Mouse (Mus musculus): ENCODE measurements around the gene Glis3. TPM values are rescaled to one million over a fixed set of nuclear protein-coding genes. Genes with fewer than 3 reads are reported as not detected.

The Glis3 gene
- 0.12 and 0.27 TPM in 2 replicates for polyA plus RNA-seq (2015; fragmentation: Nextera tagmentation; extraction: Ambion mirVana)

DNA sequence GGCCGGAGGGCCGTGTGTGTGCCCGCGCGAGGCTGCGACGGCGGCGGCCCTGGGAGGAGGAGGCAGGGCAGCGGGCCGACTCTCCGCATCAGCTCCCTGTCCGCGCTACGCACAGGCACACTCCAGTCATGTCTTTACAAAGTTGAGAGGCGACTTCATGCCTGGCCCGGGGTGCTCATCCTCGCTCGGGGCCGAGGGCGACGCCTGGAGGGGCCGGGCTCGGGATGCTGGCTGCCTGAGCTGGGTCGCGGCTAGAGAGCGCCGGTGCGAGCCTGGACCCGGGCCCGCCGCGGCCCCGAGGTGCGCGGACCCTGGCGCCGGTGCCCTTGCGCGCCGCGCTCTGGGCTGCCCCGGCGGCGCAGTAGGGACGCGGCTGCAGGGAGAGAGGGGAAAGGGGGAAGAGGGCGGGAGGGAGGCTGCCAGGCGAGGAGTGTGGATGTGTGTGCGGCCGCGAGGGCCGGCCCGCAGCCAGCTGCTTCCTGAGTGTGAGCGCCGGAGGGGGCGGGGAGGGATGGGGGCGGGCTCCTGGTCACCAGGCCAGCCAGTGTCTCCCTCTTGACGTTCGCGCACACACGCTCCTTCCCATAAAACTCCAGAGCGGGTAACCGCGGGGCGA is at the start of gene Glis3:
Glis3 (minus strand) TSS at position 302 of the 616 bp plus-strand sequence.
- under 1% methylated on average over 65 of the region's 66 CpGs for WGBS (ENCODE audit: insufficient replicate concordance)
- Histone ChIP-seq H3K27ac (ENCODE audit: low read length) (no peak within 1 kb of the TSS), H3K36me3 (ENCODE audit: control insufficient read depth, insufficient read depth) (no peaks in the 10 kb centered on the region), H3K4me1 (ENCODE audit: control insufficient read depth, low read depth, low read length) (no peaks in the 10 kb centered on the region; the same call in 1 of the 2 replicates), H3K9me3 (replicated peaks; ENCODE audit: control insufficient read depth, low read length) (no peaks in the 10 kb centered on the region), H3K4me3 (ENCODE audit: low read depth, low read length) (peak within 1 kb of the TSS; percentile 55), H3K9ac (ENCODE audit: low read depth, low read length) (no peak within 1 kb of the TSS), H3K4me2 (ENCODE audit: low read depth, low read length) (peak within 1 kb of the TSS; percentile 76), H3K27me3 (ENCODE audit: control insufficient read depth, insufficient read depth, low read depth, low read length) (peaks cover 35% of the 10 kb centered on the region)
- ATAC-seq (ENCODE audit: low read depth), result peak; percentile 56; the same call in 1 of the 2 replicates

DNA sequence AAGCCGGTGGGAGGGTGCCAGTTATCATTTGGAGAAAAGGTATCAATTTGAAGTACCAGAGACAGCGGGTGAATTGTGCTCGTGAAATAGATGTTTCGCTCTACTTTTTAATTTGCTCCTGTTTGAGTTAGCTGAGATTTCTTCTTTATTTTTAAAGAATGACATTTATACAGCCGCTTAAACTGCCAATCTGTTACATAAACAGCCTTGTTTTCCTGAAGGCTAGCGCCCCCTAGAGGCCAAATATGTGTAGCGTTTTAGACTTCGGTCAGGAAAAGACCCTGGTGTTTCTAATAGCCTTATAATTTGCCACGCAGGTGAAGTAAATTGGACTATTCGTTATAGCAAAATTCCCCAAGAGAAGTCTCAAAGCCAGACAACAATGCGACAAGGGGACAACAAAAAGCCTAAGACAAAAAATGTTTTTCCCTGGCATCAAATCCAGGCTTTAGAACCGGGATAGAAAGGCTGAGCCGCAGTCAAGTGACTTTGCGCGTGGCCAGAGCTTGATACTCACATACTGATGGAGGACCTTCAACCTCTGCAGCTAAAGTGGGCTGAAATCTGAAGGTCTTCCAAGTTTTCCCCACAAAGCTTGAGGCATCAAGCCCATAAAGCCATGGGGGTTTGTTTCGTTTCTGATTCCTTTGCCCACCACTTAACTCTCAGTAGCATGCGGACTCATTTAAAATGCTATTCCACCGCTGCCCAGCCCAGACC is 46.4 kb upstream of the Glis3 start:
- no peak overlapping the region for H3K4me2 ChIP-seq (ENCODE audit: low read depth, low read length)
- WGBS (ENCODE audit: insufficient replicate concordance), result 51% methylated on average over 18 of the region's 18 CpGs
- no peaks in the 10 kb centered on the region for H3K27me3 ChIP-seq (ENCODE audit: control insufficient read depth, insufficient read depth, low read depth, low read length)
- no peak overlapping the region for H3K9ac ChIP-seq (ENCODE audit: low read depth, low read length)
- H3K4me3 ChIP-seq (ENCODE audit: low read depth, low read length), result no peak overlapping the region
- ATAC-seq (ENCODE audit: low read depth), result no peak
- H3K27ac ChIP-seq (ENCODE audit: low read length), result no peak overlapping the region
- no peaks in the 10 kb centered on the region for H3K9me3 ChIP-seq (replicated peaks; ENCODE audit: control insufficient read depth, low read length)
- H3K36me3 ChIP-seq (ENCODE audit: control insufficient read depth, insufficient read depth), result no peaks in the 10 kb centered on the region
- H3K4me1 ChIP-seq (ENCODE audit: control insufficient read depth, low read depth, low read length), result no peaks in the 10 kb centered on the region

DNA sequence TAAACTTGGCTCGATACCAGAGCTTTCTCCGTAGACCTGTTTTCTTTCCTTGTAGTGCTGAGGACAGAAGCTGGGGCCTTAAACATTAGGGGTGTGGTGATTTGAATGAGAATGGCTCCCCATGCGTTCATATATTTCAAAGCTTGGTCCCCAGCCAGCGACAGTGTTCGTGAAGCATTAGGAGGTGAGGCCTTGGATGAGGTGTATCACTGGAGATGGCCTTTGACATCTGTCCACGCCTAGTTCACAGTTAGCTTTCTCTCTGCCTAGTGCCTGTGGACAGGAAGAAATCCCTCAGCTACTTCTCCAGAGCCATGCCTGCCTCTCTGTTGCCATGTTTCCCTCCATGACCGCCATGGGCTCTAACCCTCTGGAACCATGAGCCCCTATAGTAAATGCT is 44.8 kb upstream of the Glis3 start:
- no peak overlapping the region for H3K27ac ChIP-seq (ENCODE audit: low read length)
- no peaks in the 10 kb centered on the region for H3K9me3 ChIP-seq (replicated peaks; ENCODE audit: control insufficient read depth, low read length)
- H3K4me2 ChIP-seq (ENCODE audit: low read depth, low read length), result no peak overlapping the region
- WGBS (ENCODE audit: insufficient replicate concordance), result 62% methylated on average over 7 of the region's 7 CpGs
- ATAC-seq (ENCODE audit: low read depth), result no peak
- no peaks in the 10 kb centered on the region for H3K27me3 ChIP-seq (ENCODE audit: control insufficient read depth, insufficient read depth, low read depth, low read length)
- H3K9ac ChIP-seq (ENCODE audit: low read depth, low read length), result no peak overlapping the region
- no peak overlapping the region for H3K4me3 ChIP-seq (ENCODE audit: low read depth, low read length)
- H3K4me1 ChIP-seq (ENCODE audit: control insufficient read depth, low read depth, low read length), result no peaks in the 10 kb centered on the region
- H3K36me3 ChIP-seq (ENCODE audit: control insufficient read depth, insufficient read depth), result no peaks in the 10 kb centered on the region

DNA sequence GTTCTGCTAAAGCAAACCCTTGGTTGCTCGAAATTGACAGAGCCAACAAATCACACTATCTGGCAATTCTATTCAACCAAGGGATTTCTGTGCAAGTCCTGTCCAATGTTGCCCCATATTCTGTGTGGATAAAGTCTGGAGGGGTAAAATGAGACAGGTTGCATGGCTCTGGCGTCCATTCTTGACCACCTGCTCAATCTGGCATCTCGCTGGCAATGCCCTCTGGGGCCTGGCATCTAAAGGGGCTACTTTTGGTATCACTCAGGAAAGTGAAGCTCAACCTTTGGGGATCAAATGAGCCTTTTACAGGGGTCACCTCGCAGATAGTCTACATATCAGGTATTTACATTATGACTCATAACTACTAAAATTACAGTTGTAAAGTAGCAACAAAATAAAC is 42.7 kb upstream of the Glis3 start:
- H3K9me3 ChIP-seq (replicated peaks; ENCODE audit: control insufficient read depth, low read length), result no peaks in the 10 kb centered on the region
- H3K4me3 ChIP-seq (ENCODE audit: low read depth, low read length), result no peak overlapping the region
- no peaks in the 10 kb centered on the region for H3K36me3 ChIP-seq (ENCODE audit: control insufficient read depth, insufficient read depth)
- no peak for ATAC-seq (ENCODE audit: low read depth)
- H3K4me1 ChIP-seq (ENCODE audit: control insufficient read depth, low read depth, low read length), result no peaks in the 10 kb centered on the region
- H3K27ac ChIP-seq (ENCODE audit: low read length), result no peak overlapping the region
- no peak overlapping the region for H3K9ac ChIP-seq (ENCODE audit: low read depth, low read length)
- H3K27me3 ChIP-seq (ENCODE audit: control insufficient read depth, insufficient read depth, low read depth, low read length), result no peaks in the 10 kb centered on the region
- no peak overlapping the region for H3K4me2 ChIP-seq (ENCODE audit: low read depth, low read length)
- WGBS (ENCODE audit: insufficient replicate concordance), result 45% methylated on average over 4 of the region's 4 CpGs

DNA sequence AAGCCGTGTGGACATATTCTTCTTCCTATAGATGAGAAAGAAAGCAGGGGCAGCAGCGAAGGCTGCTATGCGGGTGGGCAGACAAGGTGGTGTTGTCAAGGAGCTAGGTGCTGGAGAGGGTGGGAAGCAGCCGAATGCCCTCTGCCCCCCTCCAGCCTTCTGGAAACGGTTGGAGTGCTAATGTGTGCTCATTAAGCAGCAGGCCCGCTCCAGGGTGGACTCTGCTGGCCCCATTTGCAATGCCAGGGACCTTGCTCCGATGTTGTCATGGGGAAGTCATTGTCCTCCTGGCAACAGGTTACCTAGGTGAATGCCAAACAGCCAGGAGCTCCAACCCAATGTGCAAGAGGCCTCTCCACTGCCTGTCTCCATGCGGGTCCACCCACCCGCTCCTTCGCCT is 42.0 kb upstream of the Glis3 start:
- Histone ChIP-seq H3K4me3 (ENCODE audit: low read depth, low read length) (no peak overlapping the region), H3K27me3 (ENCODE audit: control insufficient read depth, insufficient read depth, low read depth, low read length) (no peaks in the 10 kb centered on the region), H3K9ac (ENCODE audit: low read depth, low read length) (no peak overlapping the region), H3K36me3 (ENCODE audit: control insufficient read depth, insufficient read depth) (no peaks in the 10 kb centered on the region), H3K4me1 (ENCODE audit: control insufficient read depth, low read depth, low read length) (no peaks in the 10 kb centered on the region), H3K4me2 (ENCODE audit: low read depth, low read length) (no peak overlapping the region), H3K27ac (ENCODE audit: low read length) (no peak overlapping the region), H3K9me3 (replicated peaks; ENCODE audit: control insufficient read depth, low read length) (no peaks in the 10 kb centered on the region)
- no peak for ATAC-seq (ENCODE audit: low read depth)
- 70% methylated on average over 10 of the region's 10 CpGs for WGBS (ENCODE audit: insufficient replicate concordance)

DNA sequence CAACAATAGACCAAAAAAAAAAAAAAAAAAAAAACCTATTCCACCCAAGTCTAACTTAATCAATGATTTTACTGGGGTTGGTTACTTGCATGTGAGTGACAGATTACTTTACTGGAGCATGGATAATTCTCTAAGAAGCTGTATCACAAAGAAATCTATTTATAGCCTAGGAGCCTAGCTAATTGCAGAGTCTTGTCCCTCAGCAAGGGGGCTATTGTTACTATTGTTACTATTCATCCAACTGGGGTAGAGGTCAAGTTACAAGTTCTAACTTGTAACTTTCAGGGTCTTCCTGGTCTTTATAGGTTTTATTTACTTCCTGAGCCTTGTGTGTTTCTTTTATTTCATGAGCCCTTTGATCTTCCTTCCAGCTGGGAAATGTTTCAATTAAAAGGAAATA is 40.1 kb upstream of the Glis3 start:
- Histone ChIP-seq H3K4me1 (ENCODE audit: control insufficient read depth, low read depth, low read length) (no peaks in the 10 kb centered on the region), H3K4me2 (ENCODE audit: low read depth, low read length) (no peak overlapping the region), H3K27me3 (ENCODE audit: control insufficient read depth, insufficient read depth, low read depth, low read length) (no peaks in the 10 kb centered on the region), H3K9ac (ENCODE audit: low read depth, low read length) (no peak overlapping the region), H3K4me3 (ENCODE audit: low read depth, low read length) (no peak overlapping the region), H3K36me3 (ENCODE audit: control insufficient read depth, insufficient read depth) (no peaks in the 10 kb centered on the region), H3K9me3 (replicated peaks; ENCODE audit: control insufficient read depth, low read length) (no peaks in the 10 kb centered on the region), H3K27ac (ENCODE audit: low read length) (no peak overlapping the region)
- no peak for ATAC-seq (ENCODE audit: low read depth)

DNA sequence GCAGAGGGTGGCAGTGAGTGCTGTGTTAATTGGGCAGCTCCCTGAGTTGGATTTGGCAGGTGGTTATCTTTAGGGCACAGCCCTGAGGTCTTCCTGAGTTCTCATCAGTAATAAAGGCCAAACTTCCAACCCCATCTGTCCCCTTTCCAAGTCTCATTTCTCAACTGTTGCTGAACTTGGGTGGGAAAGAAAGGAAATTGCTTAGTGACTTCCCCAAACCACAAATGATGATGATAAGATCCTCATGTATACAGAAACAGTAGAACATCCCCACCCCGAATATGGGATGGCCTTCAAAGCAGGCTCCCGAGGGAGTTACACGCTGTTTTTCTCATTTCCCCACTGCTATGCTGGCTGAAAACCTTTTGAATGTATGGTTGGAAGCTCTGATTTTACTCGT is 34.8 kb upstream of the Glis3 start:
- ATAC-seq (ENCODE audit: low read depth), result no peak
- no peaks in the 10 kb centered on the region for H3K4me1 ChIP-seq (ENCODE audit: control insufficient read depth, low read depth, low read length)
- no peak overlapping the region for H3K27ac ChIP-seq (ENCODE audit: low read length)
- H3K9ac ChIP-seq (ENCODE audit: low read depth, low read length), result no peak overlapping the region
- 51% methylated on average over 4 of the region's 4 CpGs for WGBS (ENCODE audit: insufficient replicate concordance)
- H3K27me3 ChIP-seq (ENCODE audit: control insufficient read depth, insufficient read depth, low read depth, low read length), result no peaks in the 10 kb centered on the region
- H3K9me3 ChIP-seq (replicated peaks; ENCODE audit: control insufficient read depth, low read length), result no peaks in the 10 kb centered on the region
- H3K36me3 ChIP-seq (ENCODE audit: control insufficient read depth, insufficient read depth), result no peaks in the 10 kb centered on the region
- H3K4me2 ChIP-seq (ENCODE audit: low read depth, low read length), result no peak overlapping the region
- no peak overlapping the region for H3K4me3 ChIP-seq (ENCODE audit: low read depth, low read length)

DNA sequence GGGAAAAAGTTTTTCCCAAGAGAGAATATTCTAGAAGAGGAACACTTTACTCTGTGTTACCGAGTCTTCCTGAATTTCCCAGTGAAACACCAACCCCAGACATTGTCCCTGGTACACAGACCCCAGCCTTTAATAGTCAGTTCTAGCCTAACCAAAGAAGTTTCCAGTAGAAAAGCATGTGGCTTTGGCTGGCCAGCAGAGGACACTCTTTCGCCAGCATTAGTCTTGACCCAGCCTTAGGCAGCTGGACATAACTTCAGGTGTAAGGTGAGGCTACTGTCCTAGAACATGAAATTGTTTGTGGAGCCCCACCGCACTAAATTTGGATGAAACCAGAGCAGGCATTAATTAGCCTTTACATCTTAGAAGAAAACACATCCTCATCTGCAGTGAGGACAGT is 17.8 kb upstream of the Glis3 start:
- H3K4me1 ChIP-seq (ENCODE audit: control insufficient read depth, low read depth, low read length), result no peaks in the 10 kb centered on the region

DNA sequence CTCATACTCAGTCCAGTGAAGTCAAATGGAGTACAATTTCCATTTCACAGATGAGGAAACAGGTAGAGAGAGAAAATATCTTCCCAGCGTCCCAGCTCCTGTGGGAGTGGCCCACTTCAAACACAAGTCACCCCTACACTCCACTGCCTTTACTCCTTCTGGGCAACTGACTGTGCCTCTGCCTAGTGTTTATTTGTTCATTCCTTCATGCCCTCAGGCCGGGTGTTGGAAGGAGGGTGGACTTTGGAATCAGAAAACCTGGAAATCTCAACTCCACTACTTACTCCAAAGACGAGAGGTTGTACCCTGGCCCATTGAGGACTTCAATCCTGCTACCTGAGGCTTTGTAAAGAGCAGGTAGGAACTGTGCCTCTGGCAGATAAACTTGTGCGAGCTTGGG is 6.5 kb upstream of the Glis3 start:
- no peak overlapping the region for H3K4me2 ChIP-seq (ENCODE audit: low read depth, low read length)
- 46% methylated on average over 4 of the region's 4 CpGs for WGBS (ENCODE audit: insufficient replicate concordance)
- H3K36me3 ChIP-seq (ENCODE audit: control insufficient read depth, insufficient read depth), result no peaks in the 10 kb centered on the region
- H3K27ac ChIP-seq (ENCODE audit: low read length), result no peak overlapping the region
- H3K27me3 ChIP-seq (ENCODE audit: control insufficient read depth, insufficient read depth, low read depth, low read length), result no peaks in the 10 kb centered on the region
- H3K9me3 ChIP-seq (replicated peaks; ENCODE audit: control insufficient read depth, low read length), result no peaks in the 10 kb centered on the region
- ATAC-seq (ENCODE audit: low read depth), result no peak
- no peak overlapping the region for H3K4me3 ChIP-seq (ENCODE audit: low read depth, low read length)
- H3K4me1 ChIP-seq (ENCODE audit: control insufficient read depth, low read depth, low read length), result no peaks in the 10 kb centered on the region
- no peak overlapping the region for H3K9ac ChIP-seq (ENCODE audit: low read depth, low read length)

More for the DNA sequence above, 17.8 kb upstream of the Glis3 start:
- Histone ChIP-seq H3K4me3 (ENCODE audit: low read depth, low read length) (no peak overlapping the region), H3K9ac (ENCODE audit: low read depth, low read length) (no peak overlapping the region), H3K27me3 (ENCODE audit: control insufficient read depth, insufficient read depth, low read depth, low read length) (no peaks in the 10 kb centered on the region), H3K27ac (ENCODE audit: low read length) (no peak overlapping the region), H3K9me3 (replicated peaks; ENCODE audit: control insufficient read depth, low read length) (no peaks in the 10 kb centered on the region), H3K36me3 (ENCODE audit: control insufficient read depth, insufficient read depth) (no peaks in the 10 kb centered on the region), H3K4me2 (ENCODE audit: low read depth, low read length) (no peak overlapping the region)
- ATAC-seq (ENCODE audit: low read depth), result no peak
- 44% methylated on average over 3 of the region's 3 CpGs for WGBS (ENCODE audit: insufficient replicate concordance)

Measured in liver, embryonic 16.5 days (tissue).